Mouse (Mus musculus) spleen, embryonic (tissue): Measurements from ENCODE around the gene Sec23b.

ENCODE experiments used
- CTCF ChIA-PET: fragments of 350-600 bp; sonication (Branson Sonifier 250); formaldehyde crosslinking; loops from one replicate; lab custom pipeline; 2022; lab: Charles Lee

Gene Sec23b

DNA sequence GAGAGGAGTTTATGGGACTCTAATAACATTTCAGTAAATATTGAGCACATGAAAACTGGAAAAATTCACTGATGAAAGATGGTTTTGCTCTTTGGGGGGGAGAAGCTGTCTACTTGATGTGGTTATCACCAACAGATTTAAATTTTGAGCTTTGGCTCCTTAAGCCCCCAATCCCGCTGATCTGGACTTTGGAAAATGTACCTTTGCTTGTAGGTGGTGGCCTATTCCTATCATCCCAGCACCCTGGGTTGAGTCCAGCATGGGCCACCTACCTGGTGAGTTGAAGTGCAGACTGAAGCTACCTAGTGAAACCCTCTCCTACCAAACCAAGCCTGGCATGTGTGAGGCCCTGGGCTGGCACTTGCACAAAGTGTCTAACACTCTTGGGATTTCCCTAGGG, 45.5 kb downstream of the Sec23b start:
- CTCF ChIA-PET: no interaction called here

GRCm38 (mm10) chr2:144613956-144614355, 57.9 kb downstream of the Sec23b start:
- CTCF ChIA-PET: no interaction called here

DNA sequence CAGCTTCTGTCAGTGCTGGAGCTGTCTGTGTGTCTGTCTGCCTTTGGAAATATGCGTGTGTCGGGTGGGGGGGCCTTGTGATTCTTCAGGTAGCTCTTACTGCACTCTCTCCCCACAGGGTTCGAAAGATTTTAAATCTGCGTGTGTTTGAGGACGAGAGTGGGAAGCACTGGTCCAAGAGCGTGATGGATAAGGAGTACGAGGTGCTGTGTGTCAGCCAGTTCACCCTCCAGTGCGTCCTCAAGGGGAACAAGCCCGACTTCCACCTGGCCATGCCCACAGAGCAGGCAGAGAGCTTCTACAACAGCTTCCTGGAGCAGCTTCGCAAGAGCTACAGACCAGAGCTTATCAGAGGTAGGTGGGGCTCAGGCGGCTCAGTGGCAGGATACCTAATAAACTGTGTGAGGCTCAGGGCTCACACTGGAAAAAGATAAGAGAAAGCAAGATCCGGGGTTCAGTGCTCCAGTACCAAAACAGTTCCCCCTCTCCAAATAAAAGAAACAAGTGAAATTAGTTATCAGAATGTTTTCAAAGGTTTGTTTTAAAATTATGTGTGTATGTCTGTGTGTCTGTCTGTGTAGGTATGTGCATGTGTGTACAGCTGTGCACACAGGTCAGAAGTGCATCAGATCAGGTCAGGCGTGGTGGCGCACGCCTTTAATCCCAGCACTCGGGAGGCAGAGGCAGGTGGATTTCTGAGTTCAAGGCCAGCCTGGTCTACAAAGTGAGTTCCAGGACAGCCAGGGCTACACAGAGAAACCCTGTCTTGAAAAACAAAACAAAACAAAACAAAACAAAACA, 61.2 kb downstream of the Sec23b start:
- CTCF ChIA-PET: no interaction called here

GRCm38 (mm10) chr2:144621491-144621890, 65.5 kb downstream of the Sec23b start:
- CTCF ChIA-PET: no interaction called here

DNA sequence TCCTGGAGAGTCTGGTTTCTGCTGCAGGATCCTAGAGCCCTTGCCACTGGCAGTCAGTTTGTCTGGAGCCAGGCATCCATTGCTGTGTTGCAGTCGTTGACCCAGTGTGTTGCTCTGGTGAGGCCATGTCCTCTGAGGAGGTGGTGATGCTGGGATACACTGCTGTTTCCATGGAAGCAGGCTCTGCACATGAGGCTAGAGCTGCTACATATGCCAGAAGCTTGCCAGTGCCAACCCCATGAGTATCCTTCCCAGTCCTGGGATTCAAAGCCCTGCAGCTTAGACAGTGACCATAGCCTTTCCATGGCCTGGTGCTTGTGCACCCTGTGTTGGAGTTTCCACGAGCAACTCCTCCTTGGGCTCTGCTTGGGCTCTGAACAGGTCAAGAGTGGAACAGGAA, 77.5 kb downstream of the Sec23b start:
- CTCF ChIA-PET: no interaction called here

- CTCF ChIA-PET: no interaction called here
These were observed 78.2 kb downstream of the Sec23b start for GRCm38 (mm10) chr2:144634231-144634630.

DNA sequence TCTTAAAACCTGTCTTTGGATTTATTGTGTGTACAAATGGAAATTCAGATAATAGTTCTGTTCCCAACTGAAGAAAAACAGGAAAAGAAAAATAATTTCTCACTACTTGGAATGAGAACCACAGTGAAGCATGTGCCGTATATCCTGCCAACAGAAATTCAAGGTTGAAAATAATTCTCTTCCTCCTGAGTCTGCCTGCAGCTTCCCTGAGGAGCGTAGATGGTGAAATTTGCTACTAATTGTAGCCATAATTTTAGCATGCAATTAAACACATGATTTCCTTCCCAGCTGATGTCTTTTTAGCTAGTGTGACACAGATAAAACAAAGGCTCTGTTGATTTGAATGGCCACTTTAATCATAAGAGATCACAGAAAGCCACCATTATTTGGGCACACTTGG, 78.7 kb downstream of the Sec23b start:
- CTCF ChIA-PET: no interaction called here

DNA sequence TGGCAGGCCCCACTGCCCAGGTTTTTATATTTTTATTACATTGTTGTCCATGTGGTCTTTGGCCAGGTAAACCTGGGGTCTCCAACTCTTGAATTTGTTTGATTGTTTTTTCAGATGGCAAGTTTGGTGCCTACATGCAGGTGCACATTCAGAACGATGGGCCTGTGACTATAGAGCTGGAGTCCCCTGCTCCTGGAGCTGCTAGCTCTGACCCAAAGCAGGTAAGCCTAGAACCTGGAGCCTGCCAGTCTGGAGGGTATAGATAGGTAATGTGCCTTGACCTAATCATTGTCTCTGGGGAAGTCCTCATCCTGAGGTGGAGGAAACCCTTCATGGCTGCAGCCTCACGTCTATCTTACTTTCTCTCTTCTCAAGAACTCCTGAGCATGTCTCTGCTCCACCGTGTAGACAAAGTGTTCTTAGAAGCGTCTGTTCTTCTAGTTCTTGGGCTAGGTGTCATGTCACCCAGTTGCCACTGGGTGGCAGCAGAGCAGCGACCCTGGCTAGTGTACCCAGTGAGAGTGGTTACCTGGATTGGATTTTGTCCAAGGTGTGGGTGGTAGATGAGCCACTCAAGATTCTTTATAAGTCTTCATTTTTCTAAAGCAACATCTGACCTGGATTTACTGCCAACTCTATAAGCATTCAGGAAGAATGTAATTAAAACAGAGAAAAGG, 79.8 kb downstream of the Sec23b start:
- CTCF ChIA-PET: no interaction called here

- CTCF ChIA-PET: interaction anchor here (0.6 kb wide), 2 partner anchors 203 to 254 kb away, joined by 3 to 6 read pairs; no protein-coding TSS in a partner anchor
These were observed 81.2 kb downstream of the Sec23b start for GRCm38 (mm10) chr2:144637204-144637603.

- CTCF ChIA-PET: interaction anchor here (0.6 kb wide), 2 partner anchors 202 to 254 kb away, joined by 3 to 6 read pairs; no protein-coding TSS in a partner anchor
These were observed 81.8 kb downstream of the Sec23b start for GRCm38 (mm10) chr2:144637671-144638395.

GRCm38 (mm10) chr2:144638719-144639118, 82.7 kb downstream of the Sec23b start:
- CTCF ChIA-PET: no interaction called here

DNA sequence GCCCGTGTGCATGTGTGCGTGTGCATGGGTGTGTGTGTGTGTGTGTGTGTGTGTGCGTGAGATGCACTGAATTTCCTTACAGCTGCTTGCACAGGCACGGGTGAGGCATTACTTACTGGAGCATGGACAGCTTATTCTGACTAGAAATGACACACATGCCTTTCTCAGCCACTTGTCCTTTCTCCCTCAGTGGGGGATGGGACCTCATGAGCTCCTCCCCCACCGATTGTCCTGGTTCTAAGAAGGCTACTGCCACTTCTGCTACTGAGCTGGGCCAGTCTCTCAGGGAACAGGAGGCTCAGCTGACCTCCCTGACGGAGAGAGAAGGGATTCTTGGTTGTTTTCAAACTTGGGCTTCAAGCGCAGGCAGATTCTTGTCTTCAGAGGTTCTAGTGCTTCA, 84.1 kb downstream of the Sec23b start:
- CTCF ChIA-PET: no interaction called here
